Mouse (Mus musculus): ENCODE results near the gene Tspan4. TPM values are rescaled to one million over a fixed set of nuclear protein-coding genes. Genes with fewer than 3 reads are reported as not detected.
A peak's percentile ranks its signal among the peaks of the same experiment; 100 is the strongest.

Tspan4 gene
- total RNA-seq, 2 experiments from 2014 or later = 37.3 to 38.9 TPM

DNA sequence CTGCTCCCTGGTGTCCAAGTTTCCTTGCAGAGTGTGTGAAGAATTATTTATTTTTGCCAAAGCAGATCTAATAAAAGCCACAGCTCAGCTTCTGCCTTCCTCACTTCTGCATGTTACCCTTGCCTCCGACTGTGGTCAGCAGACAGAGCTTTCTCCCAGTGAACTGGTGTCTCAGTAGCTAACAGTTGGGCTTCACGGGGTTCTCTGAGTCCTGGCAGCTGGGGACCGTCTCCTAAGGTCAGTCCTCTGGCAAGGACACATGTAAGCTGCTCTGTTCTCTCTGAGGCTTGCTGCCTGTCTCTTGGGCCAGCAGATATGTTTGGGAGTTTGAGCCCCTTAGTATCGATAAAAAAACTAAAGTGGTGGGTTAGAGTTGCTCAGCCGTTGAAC lies 15.0 kb upstream of the Tspan4 start:
- DNase-seq = peak in 1 of 2 experiments; percentile 58
- intact Hi-C loops (cut with DNase I) = no loop called here

GRCm38 (mm10) chr7:141460391-141461113 lies 14.5 kb upstream of the Tspan4 start, which contains the start of gene Cracr2b:
TSS of gene Cracr2b (plus strand) at chr7:141461094.
- peak in 1 of 2 experiments; percentile 47 for DNase-seq
- intact Hi-C loops (cut with DNase I) = no loop called here

GRCm38 (mm10) chr7:141461521-141462332 lies 13.3 kb upstream of the Tspan4 start:
- DNase-seq = peak in 1 of 2 experiments; percentile 59
- intact Hi-C loops (cut with DNase I) = no loop called here

- intact Hi-C loops (cut with DNase I) = no loop called here
- peak in 1 of 2 experiments; percentile 64 for DNase-seq
These were observed 12.7 kb upstream of the Tspan4 start for GRCm38 (mm10) chr7:141462333-141462821.

GRCm38 (mm10) chr7:141463824-141464602 lies 11.0 kb upstream of the Tspan4 start:
- DNase-seq = peak; percentile 76 to 77
- intact Hi-C loops (cut with DNase I) = no loop called here

DNA sequence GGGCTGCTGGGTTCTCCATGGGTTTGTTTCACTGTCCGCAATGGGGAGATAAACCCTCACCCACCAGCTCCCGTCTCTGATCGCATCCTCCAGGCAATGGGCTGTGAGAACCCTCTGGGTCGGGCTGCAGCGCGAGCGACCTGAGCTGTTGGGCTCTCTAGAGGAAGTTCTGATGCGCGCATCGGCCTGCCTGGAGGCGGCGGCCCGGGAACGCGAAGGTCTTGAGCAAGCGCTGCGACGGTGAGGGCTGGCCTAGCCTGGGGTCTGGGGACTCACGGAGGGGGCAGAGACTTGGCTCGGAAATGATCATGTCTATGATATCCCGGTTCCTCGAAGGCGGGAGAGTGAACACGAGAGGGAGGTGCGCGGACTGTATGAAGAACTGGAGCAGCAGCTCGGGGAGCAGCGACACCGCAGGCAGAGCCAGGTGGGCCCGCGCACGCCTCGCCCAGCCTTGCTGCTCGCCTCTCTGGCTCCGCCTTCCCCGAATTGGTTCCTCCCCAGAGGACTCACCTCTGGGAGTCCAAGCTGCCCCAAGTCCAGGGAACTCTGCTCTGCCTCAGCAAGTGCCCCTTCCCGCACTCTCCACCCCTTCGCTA lies 10.3 kb upstream of the Tspan4 start:
- intact Hi-C loops (cut with DNase I) = no loop called here
- DNase-seq = peak in 1 of 2 experiments; percentile 36

DNA sequence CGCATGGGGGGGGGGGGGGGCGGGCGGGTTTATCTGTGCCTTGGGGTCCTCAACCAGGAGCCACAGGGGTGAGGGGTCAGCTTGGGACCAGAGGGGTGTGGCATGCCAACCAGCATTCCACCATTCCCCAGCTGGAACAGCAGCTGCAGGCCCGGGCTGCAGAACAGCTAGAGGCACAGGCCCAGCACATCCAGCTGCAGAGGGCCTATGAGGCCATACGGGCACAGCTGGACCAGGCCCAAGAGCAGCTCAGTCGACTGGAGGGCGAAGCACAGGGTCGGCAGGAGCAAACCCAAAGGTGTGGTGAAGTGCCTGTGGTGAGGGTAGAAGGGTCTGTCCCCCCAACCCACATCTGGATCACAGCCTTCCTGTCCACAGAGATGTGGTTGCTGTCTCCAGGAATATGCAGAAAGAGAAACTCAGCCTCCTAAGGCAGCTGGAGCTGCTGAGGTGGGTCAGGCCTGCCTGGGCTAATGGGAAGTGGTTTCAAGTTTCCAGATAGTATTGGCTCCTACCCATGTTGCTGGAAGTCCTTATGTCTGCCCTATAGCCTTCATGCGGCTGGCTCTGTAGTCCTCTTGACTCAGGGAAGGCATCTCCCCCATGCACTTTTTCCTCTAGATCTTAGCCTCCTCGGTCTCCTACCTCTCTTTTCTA lies 9.5 kb upstream of the Tspan4 start:
- intact Hi-C loops (cut with DNase I) = no loop called here
- DNase-seq = peak in 1 of 2 experiments; percentile 62

DNA sequence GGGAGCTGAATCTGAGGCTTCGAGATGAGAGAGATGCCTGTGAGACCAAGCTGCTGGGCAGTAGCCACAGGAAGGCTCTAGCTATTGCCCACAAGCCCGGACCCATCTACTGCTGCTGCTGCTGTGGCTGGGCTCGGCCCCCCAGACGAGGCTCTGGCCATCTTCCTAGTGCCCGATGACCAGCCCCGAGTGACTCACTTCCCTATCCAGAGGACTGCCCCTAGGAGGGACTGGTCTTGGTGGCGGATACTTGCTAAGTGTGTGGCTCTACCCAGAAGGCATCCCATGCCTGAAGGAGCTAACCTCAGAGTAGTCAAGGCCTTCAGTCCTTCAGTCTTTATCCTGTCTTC lies 9.0 kb upstream of the Tspan4 start:
- DNase-seq = peak; percentile 53
- intact Hi-C loops (cut with DNase I) = no loop called here

DNA sequence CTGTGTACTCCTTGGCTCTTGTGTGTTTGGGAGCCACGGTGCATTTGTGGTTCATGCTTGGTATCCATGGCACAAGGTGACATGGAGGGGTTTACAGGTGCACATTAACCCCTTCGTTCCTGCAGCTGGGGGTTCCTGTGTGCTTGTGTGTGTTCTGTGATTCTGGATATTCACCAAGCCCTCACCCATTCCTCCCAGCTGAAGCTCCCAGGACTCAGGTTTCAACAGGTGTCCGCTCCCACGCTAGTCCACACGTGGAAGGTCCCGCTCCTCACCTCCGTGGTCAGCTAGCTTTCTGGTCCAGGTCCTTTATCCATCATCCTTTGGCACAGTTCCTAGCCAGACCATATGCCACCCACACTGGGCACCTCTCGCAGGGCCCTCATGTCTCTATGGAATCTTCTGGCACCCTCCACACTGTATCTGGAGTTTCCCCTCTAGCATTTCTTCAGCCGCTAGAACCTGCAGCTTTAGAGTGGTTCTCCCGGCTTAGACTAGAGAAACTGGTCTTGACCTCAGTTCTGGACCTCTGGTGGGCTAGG lies 8.4 kb upstream of the Tspan4 start:
- no peak for DNase-seq
- intact Hi-C loops (cut with DNase I) = no loop called here

GRCm38 (mm10) chr7:141467230-141468030 lies 7.6 kb upstream of the Tspan4 start, which contains the start of gene Cd151:
TSS of gene Cd151 (plus strand) at chr7:141467392.
- intact Hi-C loops (cut with DNase I) = no loop called here
- peak; percentile 94 for DNase-seq

DNA sequence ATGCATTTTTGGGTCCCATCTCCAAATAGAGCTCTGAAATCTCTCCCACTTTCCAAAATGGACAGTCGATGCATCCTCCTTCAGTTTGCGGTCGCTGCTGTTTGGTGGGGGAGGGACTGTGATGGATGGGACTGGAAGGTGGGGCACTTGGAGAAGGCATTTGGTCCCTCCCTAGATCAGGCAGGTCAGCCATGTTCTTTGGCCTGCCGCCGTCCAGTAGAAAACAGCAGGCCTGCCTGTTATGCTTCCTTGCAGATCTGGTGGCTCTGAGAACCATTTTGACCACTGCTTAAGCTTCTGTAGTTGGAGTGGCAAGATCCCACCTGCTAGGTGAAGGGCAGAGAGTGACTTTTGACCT lies 6.9 kb upstream of the Tspan4 start:
- peak; percentile 59 to 73 for DNase-seq

DNA sequence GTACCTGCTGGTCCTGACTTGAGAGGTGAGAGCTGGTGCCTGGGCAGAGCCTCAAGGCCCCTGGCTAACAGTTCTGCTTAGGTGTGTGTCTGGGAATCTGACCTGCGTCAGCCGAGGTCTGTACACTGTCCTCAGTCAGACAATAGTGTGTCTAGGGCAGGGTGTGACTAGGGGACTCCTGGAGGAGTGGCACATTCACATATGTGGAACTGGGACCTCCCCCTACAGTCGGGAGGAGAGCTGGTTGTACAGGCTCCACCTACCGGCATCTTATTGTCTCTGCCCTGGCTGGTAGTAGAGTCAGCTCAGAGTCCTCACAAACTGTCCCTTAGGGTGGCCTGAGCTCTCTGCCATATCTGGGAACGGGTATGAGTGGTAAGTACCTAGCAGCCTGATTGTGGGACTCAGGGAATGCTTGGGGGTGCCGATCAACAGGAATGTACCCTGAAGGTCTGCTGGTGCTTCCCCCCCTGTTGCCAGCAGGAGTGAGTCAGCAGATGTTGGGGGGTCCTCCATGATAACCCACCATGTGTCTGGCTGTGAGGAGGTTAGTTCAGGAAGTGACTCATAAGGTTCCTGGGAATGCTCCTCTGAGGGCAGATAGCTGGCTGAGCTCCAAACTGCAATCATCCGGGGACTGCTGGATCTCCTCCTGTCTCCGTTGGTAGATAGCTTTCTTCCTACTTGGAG lies 6.4 kb upstream of the Tspan4 start:
- peak; percentile 82 to 86 for DNase-seq

More for the DNA sequence above, 6.9 kb upstream of the Tspan4 start:
- intact Hi-C loops (cut with DNase I) = no loop called here

GRCm38 (mm10) chr7:141469352-141469751 lies 5.7 kb upstream of the Tspan4 start:
- intact Hi-C loops (cut with DNase I) = no loop called here
- DNase-seq = no peak

More for the DNA sequence above, 6.4 kb upstream of the Tspan4 start:
- intact Hi-C loops (cut with DNase I) = no loop called here

DNA sequence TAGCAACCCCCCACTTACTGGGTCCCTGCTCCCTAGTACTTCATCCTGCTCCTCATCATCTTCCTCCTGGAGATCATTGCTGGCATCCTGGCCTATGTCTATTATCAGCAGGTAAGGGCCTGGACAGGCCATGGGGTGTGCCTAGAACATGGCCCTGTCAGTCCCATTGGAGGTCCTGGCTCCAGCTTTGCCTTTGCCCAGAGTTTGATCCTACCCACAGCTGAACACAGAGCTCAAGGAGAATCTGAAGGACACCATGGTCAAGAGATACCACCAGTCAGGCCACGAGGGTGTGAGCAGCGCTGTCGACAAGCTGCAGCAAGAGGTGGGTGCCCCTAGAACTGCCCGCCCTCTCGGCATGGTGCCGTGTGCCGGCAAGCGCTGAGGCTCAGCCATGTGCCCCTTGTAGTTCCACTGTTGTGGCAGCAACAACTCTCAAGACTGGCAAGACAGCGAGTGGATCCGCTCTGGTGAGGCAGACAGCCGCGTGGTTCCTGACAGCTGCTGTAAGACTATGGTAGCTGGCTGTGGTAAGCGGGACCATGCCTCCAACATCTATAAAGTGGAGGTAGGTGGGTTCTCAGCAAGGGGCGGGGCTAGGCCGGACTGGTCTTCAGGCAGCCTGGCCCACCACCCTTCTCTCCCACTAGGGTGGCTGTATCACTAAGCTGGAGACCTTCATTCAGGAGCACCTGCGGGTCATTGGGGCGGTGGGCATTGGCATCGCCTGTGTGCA lies 5.0 kb upstream of the Tspan4 start:
- DNase-seq = peak in 1 of 2 experiments; percentile 63
- intact Hi-C loops (cut with DNase I) = no loop called here

- intact Hi-C loops (cut with DNase I) = no loop called here
- no peak for DNase-seq
These were observed 4.4 kb upstream of the Tspan4 start for GRCm38 (mm10) chr7:141470637-141470944.

DNA sequence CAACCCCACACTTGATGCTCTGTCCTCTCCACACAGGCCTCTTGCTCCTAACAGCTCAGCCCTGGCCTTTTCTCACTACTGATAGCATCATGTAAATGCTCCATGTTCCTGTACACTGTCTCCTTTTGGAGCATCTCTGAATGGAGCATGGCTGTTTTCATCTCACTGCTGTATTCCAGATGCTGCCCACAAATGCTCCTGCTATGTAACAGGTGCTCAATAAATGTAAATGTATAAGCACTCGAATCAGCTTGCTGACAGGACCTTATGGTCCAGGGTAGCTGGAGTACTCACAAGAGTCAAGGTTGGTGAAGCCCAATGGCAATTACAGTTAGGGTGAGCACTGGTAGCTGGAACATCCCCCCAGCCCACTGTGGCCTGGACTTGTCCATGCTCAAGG lies 3.8 kb upstream of the Tspan4 start:
- no peak for DNase-seq
- intact Hi-C loops (cut with DNase I) = no loop called here

DNA sequence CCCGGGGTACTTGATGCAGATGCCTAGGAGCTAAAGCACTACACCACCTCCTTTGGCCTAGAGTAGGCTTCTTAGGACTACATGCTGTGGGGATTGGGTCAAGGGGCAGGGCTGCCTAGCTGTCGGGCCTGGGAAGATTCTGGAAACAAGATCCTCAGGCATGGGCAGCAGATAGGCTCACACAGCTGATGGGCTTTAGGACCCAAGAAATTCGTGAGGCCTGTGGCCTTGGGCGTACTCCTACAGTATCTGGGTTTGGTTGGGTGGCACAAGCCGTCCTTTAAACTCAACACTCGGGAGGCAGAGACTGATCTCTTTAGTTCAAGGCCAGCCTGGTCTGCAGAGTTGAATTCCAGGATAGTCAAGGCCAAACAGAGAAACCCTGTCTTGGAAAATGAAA lies 2.8 kb upstream of the Tspan4 start:
- intact Hi-C loops (cut with DNase I) = no loop called here

DNA sequence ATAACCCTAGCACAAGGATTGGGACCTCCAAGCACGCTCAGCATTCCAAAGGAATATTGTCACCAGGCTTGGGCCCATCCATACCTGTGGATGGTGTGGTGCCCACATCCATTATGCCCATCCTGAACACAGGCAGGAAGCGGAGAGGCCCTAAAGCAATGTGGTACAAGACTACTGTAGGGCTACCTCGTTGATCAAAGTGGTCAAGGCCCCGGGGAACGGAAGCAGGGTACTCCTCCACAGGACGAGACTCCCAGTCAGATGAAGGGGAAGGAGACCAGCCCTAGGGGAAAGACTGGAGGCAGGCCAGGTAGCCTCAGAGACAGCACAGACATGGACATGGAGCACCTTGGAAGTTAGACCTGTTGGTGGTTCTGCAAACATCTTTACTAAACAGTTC lies 2.3 kb upstream of the Tspan4 start:
- intact Hi-C loops (cut with DNase I) = no loop called here
- no peak for DNase-seq

More for the DNA sequence above, 2.8 kb upstream of the Tspan4 start:
- DNase-seq = no peak

All from heart, postnatal 10 days (tissue).